Mouse (Mus musculus): ENCODE measurements around the gene Jdp2. TPM values are rescaled to one million over a fixed set of nuclear protein-coding genes. Genes with fewer than 3 reads are reported as not detected.
A peak's percentile ranks its signal among the peaks of the same experiment; 100 is the strongest.
"Not testable (repeated sequence)": the region's sequence is repeated elsewhere in the genome, so short reads cannot be mapped to it uniquely, and the experiment has no call there.

Jdp2 gene
- polyA plus RNA-seq, 1 experiment: 28.7 TPM

DNA sequence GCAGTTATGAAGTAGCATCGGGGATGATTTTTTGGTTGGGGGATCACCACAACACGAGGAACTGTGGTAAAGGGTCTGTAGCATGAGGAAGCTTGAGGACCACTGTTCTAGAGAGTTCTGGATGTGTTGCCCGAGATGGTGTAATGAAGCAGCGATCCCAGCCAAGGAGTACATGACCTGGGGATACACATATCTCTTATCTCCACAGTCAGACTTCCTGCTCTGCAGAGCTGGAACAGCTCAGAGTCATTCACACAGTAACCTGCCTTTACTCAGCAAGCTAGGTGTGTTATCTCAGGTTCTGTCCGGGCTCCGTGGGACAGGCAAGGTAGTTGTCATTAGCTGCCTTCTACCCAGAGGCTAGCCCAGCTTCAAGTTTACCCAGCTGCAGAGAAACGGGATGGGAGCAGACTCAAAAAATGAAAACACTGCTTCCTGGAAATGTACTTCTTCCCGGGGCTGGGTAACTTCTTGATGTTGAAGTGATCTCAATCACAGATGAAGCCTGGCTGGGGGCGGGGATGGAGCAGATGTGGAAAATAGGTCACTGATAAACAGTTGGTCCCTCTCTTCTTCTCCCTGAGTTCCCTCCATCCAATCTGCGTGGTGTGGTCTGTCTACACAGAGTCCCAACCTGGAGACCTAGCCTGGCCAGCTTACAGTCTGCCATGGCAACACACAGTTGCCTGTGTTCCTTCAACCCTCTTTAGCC, 42.2 kb downstream of the Jdp2 start:
- H3K4me1 ChIP-seq (ENCODE audit: control insufficient read depth, insufficient read depth, low read length): peaks cover 15% of the 10 kb centered on the region
- no peak overlapping the region for H3K4me3 ChIP-seq (replicated peaks; ENCODE audit: insufficient read depth, low read depth, low read length)
- H3K27ac ChIP-seq (ENCODE audit: insufficient read depth, low read length): no peak overlapping the region
- no peak for DNase-seq
- WGBS: 73% methylated on average over 10 of the region's 10 CpGs
- H3K27me3 ChIP-seq (ENCODE audit: control insufficient read depth, insufficient read depth, low read length): no peaks in the 10 kb centered on the region
- TF ChIP-seq POLR2A (IDR thresholded peaks at IDR 0.05; ENCODE audit: borderline replicate concordance, insufficient read depth, low read length) (no peak), CTCF (IDR thresholded peaks at IDR 0.05; ENCODE audit: borderline replicate concordance, insufficient read depth, low read depth, low read length) (no peak)

DNA sequence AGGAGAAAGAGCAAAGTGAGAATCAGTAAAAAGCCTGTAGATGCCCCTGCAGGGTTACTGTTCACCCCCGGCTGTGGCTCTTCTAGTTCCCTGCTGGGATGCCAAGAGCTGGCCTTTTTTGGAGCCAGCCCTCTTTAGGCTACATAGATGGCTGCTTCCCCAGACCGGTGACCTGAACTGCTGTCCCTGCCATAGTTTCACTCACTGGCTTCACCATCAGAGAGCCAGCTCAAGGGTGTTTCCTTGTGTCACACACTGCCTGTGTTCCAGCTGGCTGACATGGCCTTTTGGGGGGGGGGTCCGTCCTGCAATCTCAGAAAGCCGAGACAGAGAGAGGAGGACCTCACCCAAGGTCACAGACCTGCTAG, 42.7 kb downstream of the Jdp2 start:
- no peak overlapping the region for H3K4me3 ChIP-seq (replicated peaks; ENCODE audit: insufficient read depth, low read depth, low read length)
- TF ChIP-seq CTCF (IDR thresholded peaks at IDR 0.05; ENCODE audit: borderline replicate concordance, insufficient read depth, low read depth, low read length) (no peak), POLR2A (IDR thresholded peaks at IDR 0.05; ENCODE audit: borderline replicate concordance, insufficient read depth, low read length) (no peak)
- peaks cover 15% of the 10 kb centered on the region for H3K4me1 ChIP-seq (ENCODE audit: control insufficient read depth, insufficient read depth, low read length)
- DNase-seq: no peak
- WGBS: 19% methylated on average over 4 of the region's 4 CpGs
- no peaks in the 10 kb centered on the region for H3K27me3 ChIP-seq (ENCODE audit: control insufficient read depth, insufficient read depth, low read length)
- H3K27ac ChIP-seq (ENCODE audit: insufficient read depth, low read length): no peak overlapping the region

DNA sequence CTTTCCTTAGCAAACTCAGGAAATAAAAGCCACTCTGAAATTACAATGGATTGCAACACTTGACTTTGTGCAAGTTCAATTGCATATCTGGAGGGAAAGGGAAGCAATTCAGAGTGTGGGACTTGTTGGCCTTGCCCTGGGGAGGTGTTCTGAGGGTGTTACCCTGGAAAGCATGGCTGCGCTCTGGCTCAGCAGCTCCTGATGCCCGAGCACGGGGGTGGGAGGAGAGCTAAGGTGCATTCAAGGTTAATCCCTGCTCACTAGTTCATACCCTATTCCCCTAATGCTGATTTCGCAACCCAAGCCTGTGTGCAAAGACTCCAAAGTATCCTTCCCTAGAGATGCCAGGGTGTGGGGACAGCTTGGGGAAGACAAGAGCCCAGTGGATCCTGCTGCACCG, 44.9 kb downstream of the Jdp2 start:
- TF ChIP-seq POLR2A (IDR thresholded peaks at IDR 0.05; ENCODE audit: borderline replicate concordance, insufficient read depth, low read length) (no peak), CTCF (IDR thresholded peaks at IDR 0.05; ENCODE audit: borderline replicate concordance, insufficient read depth, low read depth, low read length) (no peak)
- Histone ChIP-seq H3K27me3 (ENCODE audit: control insufficient read depth, insufficient read depth, low read length) (no peaks in the 10 kb centered on the region), H3K27ac (ENCODE audit: insufficient read depth, low read length) (no peak overlapping the region), H3K4me1 (ENCODE audit: control insufficient read depth, insufficient read depth, low read length) (peaks cover 11% of the 10 kb centered on the region), H3K4me3 (replicated peaks; ENCODE audit: insufficient read depth, low read depth, low read length) (no peak overlapping the region)
- DNase-seq: no peak
- WGBS: 89% methylated on average over 5 of the region's 5 CpGs

DNA sequence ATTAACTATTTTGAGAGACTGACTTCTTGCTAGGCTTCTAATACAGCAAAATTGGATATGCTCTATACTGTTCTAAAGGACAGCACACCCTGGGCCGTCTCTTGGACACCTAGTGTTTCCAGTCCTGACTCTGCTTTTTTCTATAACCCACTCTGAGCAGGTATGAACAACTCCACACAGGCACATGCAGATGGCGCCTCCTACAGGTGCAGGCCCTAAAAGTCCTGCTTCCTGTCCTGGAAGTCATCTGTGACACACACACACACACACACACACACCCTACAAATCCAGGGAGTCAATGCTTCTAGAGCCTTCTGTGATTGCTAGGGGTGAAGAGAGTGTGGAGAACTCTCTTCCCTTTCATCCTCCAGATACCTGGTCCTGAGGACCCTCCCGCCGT, 46.8 kb downstream of the Jdp2 start:
- Histone ChIP-seq H3K27ac (ENCODE audit: insufficient read depth, low read length) (no peak overlapping the region), H3K4me1 (ENCODE audit: control insufficient read depth, insufficient read depth, low read length) (peaks cover 7% of the 10 kb centered on the region), H3K27me3 (ENCODE audit: control insufficient read depth, insufficient read depth, low read length) (no peaks in the 10 kb centered on the region), H3K4me3 (replicated peaks; ENCODE audit: insufficient read depth, low read depth, low read length) (no peak overlapping the region)
- 83% methylated on average over 4 of the region's 4 CpGs for WGBS
- peak; percentile 57 for TF ChIP-seq CTCF (IDR thresholded peaks at IDR 0.05; ENCODE audit: borderline replicate concordance, insufficient read depth, low read depth, low read length)
- TF ChIP-seq POLR2A (IDR thresholded peaks at IDR 0.05; ENCODE audit: borderline replicate concordance, insufficient read depth, low read length): no peak
- peak; percentile 42 to 47 for DNase-seq

DNA sequence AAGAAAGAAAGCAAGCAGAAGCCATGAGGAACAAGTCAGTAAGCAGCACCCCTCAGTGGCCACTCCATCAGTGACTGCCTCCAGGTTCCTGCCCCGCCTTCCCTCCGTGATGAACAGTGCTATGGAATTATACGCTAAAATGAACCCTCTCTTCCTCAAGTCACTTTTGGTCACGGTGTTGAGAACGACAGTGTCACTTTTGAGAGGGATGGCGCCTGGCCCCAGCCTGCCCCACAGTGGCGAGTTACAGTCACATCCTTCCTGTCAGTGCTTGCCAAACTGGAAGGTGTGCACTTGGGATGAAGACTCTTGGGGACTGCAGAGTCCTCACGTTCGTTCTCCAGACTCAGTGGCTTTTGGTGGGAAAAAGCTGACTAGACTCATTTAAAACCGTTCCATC, 48.5 kb downstream of the Jdp2 start:
- peak in 1 of 2 experiments; percentile 30 for DNase-seq
- Histone ChIP-seq H3K4me3 (replicated peaks; ENCODE audit: insufficient read depth, low read depth, low read length) (no peak overlapping the region), H3K27me3 (ENCODE audit: control insufficient read depth, insufficient read depth, low read length) (no peaks in the 10 kb centered on the region), H3K4me1 (ENCODE audit: control insufficient read depth, insufficient read depth, low read length) (no peaks in the 10 kb centered on the region), H3K27ac (ENCODE audit: insufficient read depth, low read length) (no peak overlapping the region)
- 19% methylated on average over 10 of the region's 10 CpGs for WGBS
- TF ChIP-seq CTCF (IDR thresholded peaks at IDR 0.05; ENCODE audit: borderline replicate concordance, insufficient read depth, low read depth, low read length) (peak; percentile 69), POLR2A (IDR thresholded peaks at IDR 0.05; ENCODE audit: borderline replicate concordance, insufficient read depth, low read length) (no peak)

DNA sequence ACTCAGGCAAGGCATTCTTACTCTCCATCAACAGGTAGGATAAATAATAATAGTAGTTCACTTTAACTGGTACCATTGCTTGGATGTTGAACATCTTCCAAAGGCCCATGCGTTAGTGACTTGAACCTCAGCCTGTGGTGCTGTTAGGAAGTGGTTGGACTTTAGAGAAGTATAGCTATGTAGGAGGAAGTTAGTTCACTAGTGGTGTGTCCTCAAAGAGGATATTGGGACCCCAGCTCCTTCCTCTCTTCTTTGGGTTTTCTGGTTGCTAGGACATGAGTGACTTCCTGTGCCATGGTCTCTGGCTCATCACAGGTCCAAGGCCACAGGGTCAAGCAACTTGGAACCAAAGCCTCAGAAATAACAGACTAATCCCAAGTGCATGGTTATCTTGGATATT, 49.1 kb downstream of the Jdp2 start:
- Histone ChIP-seq H3K4me1 (ENCODE audit: control insufficient read depth, insufficient read depth, low read length) (no peaks in the 10 kb centered on the region), H3K4me3 (replicated peaks; ENCODE audit: insufficient read depth, low read depth, low read length) (no peak overlapping the region), H3K27me3 (ENCODE audit: control insufficient read depth, insufficient read depth, low read length) (no peaks in the 10 kb centered on the region), H3K27ac (ENCODE audit: insufficient read depth, low read length) (no peak overlapping the region)
- TF ChIP-seq CTCF (IDR thresholded peaks at IDR 0.05; ENCODE audit: borderline replicate concordance, insufficient read depth, low read depth, low read length) (no peak), POLR2A (IDR thresholded peaks at IDR 0.05; ENCODE audit: borderline replicate concordance, insufficient read depth, low read length) (no peak)
- 87% methylated on average over 1 of the region's 1 CpGs for WGBS
- DNase-seq: no peak

DNA sequence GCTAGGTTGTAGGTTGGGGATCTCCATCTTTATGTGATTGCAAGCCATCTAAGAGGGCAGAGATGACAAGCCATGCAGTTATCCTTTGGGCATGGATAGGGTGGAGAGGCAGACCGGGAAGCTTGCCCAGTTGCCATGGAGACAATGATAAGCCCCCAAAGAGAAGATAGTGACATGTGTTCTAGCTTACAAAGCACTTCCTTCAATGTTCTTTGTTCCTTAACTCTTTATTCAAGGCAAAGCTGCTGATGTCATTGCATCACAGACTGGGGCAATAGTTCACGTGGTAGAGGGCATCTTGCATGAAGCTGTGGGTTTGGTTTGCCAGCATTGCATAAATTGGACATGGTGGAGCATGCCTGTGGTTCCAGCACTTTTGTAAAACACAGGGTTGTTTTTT, 60.5 kb downstream of the Jdp2 start:
- no peak overlapping the region for H3K4me3 ChIP-seq (replicated peaks; ENCODE audit: insufficient read depth, low read depth, low read length)
- no peaks in the 10 kb centered on the region for H3K4me1 ChIP-seq (ENCODE audit: control insufficient read depth, insufficient read depth, low read length)
- 18% methylated on average over 2 of the region's 2 CpGs for WGBS
- no peak overlapping the region for H3K27ac ChIP-seq (ENCODE audit: insufficient read depth, low read length)
- no peak for DNase-seq
- no peak for TF ChIP-seq CTCF (IDR thresholded peaks at IDR 0.05; ENCODE audit: borderline replicate concordance, insufficient read depth, low read depth, low read length)
- TF ChIP-seq POLR2A (IDR thresholded peaks at IDR 0.05; ENCODE audit: borderline replicate concordance, insufficient read depth, low read length): no peak
- no peaks in the 10 kb centered on the region for H3K27me3 ChIP-seq (ENCODE audit: control insufficient read depth, insufficient read depth, low read length)

DNA sequence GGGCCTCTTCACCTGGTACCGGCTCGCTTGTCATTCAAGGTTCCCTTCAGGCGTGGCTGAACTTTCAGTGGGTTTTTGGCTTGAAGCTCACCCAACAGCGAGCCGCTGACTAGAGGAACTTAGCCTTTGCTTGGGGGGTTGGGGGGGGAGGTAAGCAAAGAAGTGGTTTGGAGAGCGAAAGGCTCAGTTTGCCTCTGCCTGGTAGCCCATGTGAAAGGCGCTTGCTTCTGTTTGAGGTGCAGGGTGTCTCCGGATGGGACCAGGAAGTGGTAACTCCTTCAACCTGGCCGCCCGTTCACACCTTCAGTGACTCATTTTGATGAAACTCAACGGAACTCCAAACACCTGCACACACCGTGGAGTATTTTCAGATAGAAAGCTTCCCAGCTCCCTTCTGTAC, 62.0 kb downstream of the Jdp2 start:
- Histone ChIP-seq H3K4me3 (replicated peaks; ENCODE audit: insufficient read depth, low read depth, low read length) (no peak overlapping the region), H3K4me1 (ENCODE audit: control insufficient read depth, insufficient read depth, low read length) (no peaks in the 10 kb centered on the region), H3K27me3 (ENCODE audit: control insufficient read depth, insufficient read depth, low read length) (no peaks in the 10 kb centered on the region), H3K27ac (ENCODE audit: insufficient read depth, low read length) (no peak overlapping the region)
- 96% methylated on average over 12 of the region's 12 CpGs for WGBS
- TF ChIP-seq CTCF (IDR thresholded peaks at IDR 0.05; ENCODE audit: borderline replicate concordance, insufficient read depth, low read depth, low read length) (no peak), POLR2A (IDR thresholded peaks at IDR 0.05; ENCODE audit: borderline replicate concordance, insufficient read depth, low read length) (no peak)
- DNase-seq: no peak

DNA sequence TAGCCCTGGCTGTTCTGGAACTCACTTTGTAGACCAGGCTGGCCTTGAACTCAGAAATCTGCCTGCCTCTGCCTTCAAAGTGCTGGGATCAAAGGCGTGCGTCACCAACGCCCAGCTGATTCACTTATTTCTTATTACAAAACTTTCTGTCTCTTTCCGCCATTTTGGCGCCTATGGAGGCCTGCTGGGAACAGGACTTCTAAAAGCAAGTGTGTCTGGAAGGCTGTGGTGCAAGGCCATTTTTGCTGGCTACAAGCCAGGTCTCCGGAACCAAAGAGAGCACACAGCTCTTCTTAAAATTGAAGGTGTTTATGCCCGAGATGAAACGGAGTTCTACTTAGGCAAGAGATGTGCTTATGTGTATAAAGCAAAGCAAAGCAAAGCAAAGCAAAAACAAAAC, 63.4 kb downstream of the Jdp2 start:
- H3K27me3 ChIP-seq (ENCODE audit: control insufficient read depth, insufficient read depth, low read length); H3K4me3 ChIP-seq (replicated peaks; ENCODE audit: insufficient read depth, low read depth, low read length); H3K4me1 ChIP-seq (ENCODE audit: control insufficient read depth, insufficient read depth, low read length); H3K27ac ChIP-seq (ENCODE audit: insufficient read depth, low read length); DNase-seq: not testable (repeated sequence)
- 70% methylated on average over 8 of the region's 8 CpGs for WGBS
